Mouse (Mus musculus): ENCODE data around the gene Vldlr. TPM values are rescaled to one million over a fixed set of nuclear protein-coding genes. Genes with fewer than 3 reads are reported as not detected.

The Vldlr gene
- polyA plus RNA-seq, 1 experiment from 2014 or later = 41.2 TPM

GRCm38 (mm10) chr19:27262141-27262540 lies 45.9 kb downstream of the Vldlr start:
- H3K4me3 ChIP-seq (replicated peaks; ENCODE audit: low read length) = no peak overlapping the region
- peaks cover 3% of the 10 kb centered on the region; the same call in 1 of the 2 replicates for H3K4me1 ChIP-seq (replicated peaks; ENCODE audit: control insufficient read depth, insufficient read depth, low read length)
- no peaks in the 10 kb centered on the region for H3K27me3 ChIP-seq (replicated peaks; ENCODE audit: control insufficient read depth, insufficient read depth, low read length)
- no peaks in the 10 kb centered on the region for H3K9me3 ChIP-seq (ENCODE audit: control insufficient read depth, low read length)
- H3K36me3 ChIP-seq (ENCODE audit: control insufficient read depth, insufficient read depth) = no peaks in the 10 kb centered on the region
- no peak for ATAC-seq
- H3K4me2 ChIP-seq (ENCODE audit: low read length) = no peak overlapping the region
- H3K27ac ChIP-seq (ENCODE audit: low read length) = no peak overlapping the region
- H3K9ac ChIP-seq (replicated peaks; ENCODE audit: low read depth, low read length) = no peak overlapping the region
- WGBS = 81% methylated on average over 3 of the region's 3 CpGs

GRCm38 (mm10) chr19:27273385-27273784 lies 57.1 kb downstream of the Vldlr start:
- Histone ChIP-seq H3K4me1 (replicated peaks; ENCODE audit: control insufficient read depth, insufficient read depth, low read length) (no peaks in the 10 kb centered on the region), H3K9me3 (ENCODE audit: control insufficient read depth, low read length) (no peaks in the 10 kb centered on the region), H3K27me3 (replicated peaks; ENCODE audit: control insufficient read depth, insufficient read depth, low read length) (no peaks in the 10 kb centered on the region), H3K4me3 (replicated peaks; ENCODE audit: low read length) (no peak overlapping the region), H3K9ac (replicated peaks; ENCODE audit: low read depth, low read length) (no peak overlapping the region), H3K4me2 (ENCODE audit: low read length) (no peak overlapping the region), H3K36me3 (ENCODE audit: control insufficient read depth, insufficient read depth) (no peaks in the 10 kb centered on the region), H3K27ac (ENCODE audit: low read length) (no peak overlapping the region)
- ATAC-seq = no peak
- 79% methylated on average over 2 of the region's 2 CpGs for WGBS

- Histone ChIP-seq H3K27ac (ENCODE audit: low read length) (no peak overlapping the region), H3K4me1 (replicated peaks; ENCODE audit: control insufficient read depth, insufficient read depth, low read length) (no peaks in the 10 kb centered on the region), H3K36me3 (ENCODE audit: control insufficient read depth, insufficient read depth) (no peaks in the 10 kb centered on the region), H3K27me3 (replicated peaks; ENCODE audit: control insufficient read depth, insufficient read depth, low read length) (no peaks in the 10 kb centered on the region), H3K4me3 (replicated peaks; ENCODE audit: low read length) (no peak overlapping the region), H3K9ac (replicated peaks; ENCODE audit: low read depth, low read length) (no peak overlapping the region), H3K4me2 (ENCODE audit: low read length) (no peak overlapping the region), H3K9me3 (ENCODE audit: control insufficient read depth, low read length) (no peaks in the 10 kb centered on the region)
- ATAC-seq = no peak
- 89% methylated on average over 1 of the region's 1 CpGs for WGBS
These were observed 58.1 kb downstream of the Vldlr start for GRCm38 (mm10) chr19:27274382-27274781.

GRCm38 (mm10) chr19:27279174-27279573 lies 62.9 kb downstream of the Vldlr start:
- Histone ChIP-seq H3K27ac (ENCODE audit: low read length) (no peak overlapping the region), H3K9me3 (ENCODE audit: control insufficient read depth, low read length) (no peaks in the 10 kb centered on the region), H3K36me3 (ENCODE audit: control insufficient read depth, insufficient read depth) (no peaks in the 10 kb centered on the region), H3K4me2 (ENCODE audit: low read length) (no peak overlapping the region), H3K4me1 (replicated peaks; ENCODE audit: control insufficient read depth, insufficient read depth, low read length) (no peaks in the 10 kb centered on the region), H3K4me3 (replicated peaks; ENCODE audit: low read length) (no peak overlapping the region), H3K9ac (replicated peaks; ENCODE audit: low read depth, low read length) (no peak overlapping the region), H3K27me3 (replicated peaks; ENCODE audit: control insufficient read depth, insufficient read depth, low read length) (no peaks in the 10 kb centered on the region)
- no peak for ATAC-seq
- WGBS = 92% methylated on average over 2 of the region's 2 CpGs

Other genes starting within 250 kb of the Vldlr start
- gene Kcnv2, start 106.1 kb downstream of the Vldlr start, polyA plus RNA-seq (2015; fragmentation: Nextera tagmentation; extraction: Ambion mirVana) = not detected in 2 replicates
- 64.9 and 83.6 TPM in 2 replicates for gene Pum3, start 213.3 kb downstream of the Vldlr start, polyA plus RNA-seq (2015; fragmentation: Nextera tagmentation; extraction: Ambion mirVana)

Measured in forebrain, embryonic 16.5 days (tissue).